Mouse (Mus musculus) layer of hippocampus, postnatal 25 days (tissue): Measurements from ENCODE around the gene Dpy19l2. TPM values are rescaled to one million over a fixed set of nuclear protein-coding genes. Genes with fewer than 3 reads are reported as not detected.
"Not testable (repeated sequence)": the region's sequence is repeated elsewhere in the genome, so short reads cannot be mapped to it uniquely, and the experiment has no call there.

ENCODE experiments used
- DNase-seq, 2 experiments: peaks; one replicate each; pipeline ENCODE4 v3.0.0; 2022; ENCODE audit warnings: mixed read lengths in 2 of 2, low spot score in 1 of 2; ENCODE audit errors: extremely low spot score in 1 of 2
- total RNA-seq, 2 experiments: library from RNA; stranded (reverse); gene quantifications; 2 replicates each; pipeline ENCODE4 v1.2.3; 2021

The Dpy19l2 gene
- total RNA-seq = under 1 TPM; 0.30 to 0.54 TPM

DNA sequence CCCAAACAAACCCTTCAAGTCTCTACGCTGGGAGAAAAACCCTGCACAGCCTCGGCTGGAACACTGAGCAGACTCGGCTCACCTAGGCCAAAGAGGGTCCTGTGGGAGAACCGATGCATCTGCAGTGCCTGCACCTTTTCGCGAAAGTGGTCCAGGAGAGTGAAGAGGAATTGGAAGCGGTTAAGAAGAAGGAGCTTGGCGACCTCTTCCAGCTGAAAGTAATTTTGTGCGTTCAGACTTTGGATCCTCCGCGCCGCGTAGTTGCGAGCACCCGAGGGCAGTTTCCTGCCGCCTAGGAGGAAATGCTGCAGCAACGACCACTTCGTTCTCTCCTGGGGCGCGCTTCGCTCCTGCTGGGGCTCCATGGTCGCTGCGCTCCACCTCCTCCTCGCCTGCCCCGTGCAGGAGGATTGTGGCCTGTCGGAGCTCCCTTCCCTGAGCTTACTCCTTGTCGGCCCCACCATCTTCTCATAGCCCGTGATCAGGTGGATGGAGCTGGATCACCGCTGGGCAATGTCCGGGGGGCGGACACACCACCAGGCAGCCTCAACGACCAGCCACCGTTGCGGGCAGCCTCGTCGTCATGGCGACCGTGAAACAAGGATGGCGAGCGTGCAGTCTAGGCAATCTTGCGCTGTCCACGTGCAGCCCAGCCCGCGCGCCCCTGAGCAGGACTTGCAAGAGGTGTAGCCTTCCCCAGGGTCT, at the start of gene Dpy19l2:
Gene Dpy19l2 (minus strand): TSS at position 594 of the 705 bp plus-strand sequence.
- DNase-seq = peak; percentile 12 to 35

GRCm38 (mm10) chr9:24744958-24745357, 48.9 kb upstream of the Dpy19l2 start:
- DNase-seq = no peak

DNA sequence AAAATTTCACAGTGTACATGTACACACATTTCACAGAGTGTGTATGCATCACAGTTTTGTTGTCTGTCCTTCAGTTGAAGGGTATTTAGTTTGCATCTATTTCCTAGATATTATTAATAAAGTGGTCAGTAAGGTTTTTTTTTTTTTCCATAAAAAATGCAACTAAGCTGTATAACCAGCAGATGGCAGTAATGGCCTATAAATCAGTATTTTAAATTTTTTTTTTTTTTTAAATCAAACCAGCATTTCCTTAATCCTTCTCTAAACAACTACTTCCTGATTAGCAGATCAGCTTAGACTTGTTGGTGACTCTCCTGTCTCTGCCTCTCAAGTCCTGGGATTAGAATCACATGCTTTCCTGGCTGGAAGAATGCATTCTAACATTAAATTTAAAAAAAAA, 5.2 kb upstream of the Dpy19l2 start:
- no peak for DNase-seq

DNA sequence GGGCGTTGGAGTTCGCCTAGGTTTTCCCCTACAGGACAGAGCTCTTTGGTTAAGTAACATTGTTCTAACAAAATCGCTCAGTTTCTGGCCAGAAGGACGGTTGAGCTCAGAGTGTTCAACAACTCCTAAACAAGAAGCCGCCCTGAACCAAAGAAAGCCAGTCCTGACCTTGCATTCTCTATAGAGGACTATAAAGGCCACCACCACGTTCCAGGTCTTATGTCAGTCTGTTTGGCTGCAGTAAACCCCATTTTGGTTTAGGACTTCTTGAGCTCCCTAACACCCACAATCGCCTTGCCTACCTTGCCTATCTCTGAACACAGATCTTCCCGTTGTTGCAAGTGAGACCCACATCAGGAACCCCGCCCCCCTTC, 299 bp upstream of the Dpy19l2 start:
- DNase-seq = no peak

DNA sequence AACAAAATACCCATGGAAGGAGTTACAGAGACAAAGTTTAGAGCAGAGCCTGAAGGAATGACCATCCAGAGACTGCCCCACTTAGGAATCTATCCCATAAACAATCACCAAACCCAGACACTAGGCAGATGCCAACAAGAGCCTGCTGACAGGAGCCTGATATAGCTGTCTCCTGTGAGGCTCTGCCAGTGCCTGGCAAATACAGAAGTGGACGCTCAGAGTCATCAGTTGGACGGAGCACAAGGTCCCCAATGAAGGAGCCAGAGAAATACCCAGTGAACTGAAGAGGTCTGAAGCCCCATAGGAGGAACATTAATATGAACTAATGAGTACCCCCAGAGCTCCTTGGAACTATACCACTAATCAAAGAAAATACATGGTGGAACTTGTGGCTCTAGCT, 58.8 kb downstream of the Dpy19l2 start:
- not testable (repeated sequence) for DNase-seq

GRCm38 (mm10) chr9:24624896-24625295, 71.2 kb downstream of the Dpy19l2 start, which contains the start of gene Cypt4:
Gene Cypt4 (plus strand): TSS chr9:24625196.
- no peak for DNase-seq

GRCm38 (mm10) chr9:24538159-24538558, 157.9 kb downstream of the Dpy19l2 start:
- DNase-seq = no peak

- peak; percentile 41 to 69 for DNase-seq
These were observed 179.4 kb downstream of the Dpy19l2 start for GRCm38 (mm10) chr9:24516575-24517139.

DNA sequence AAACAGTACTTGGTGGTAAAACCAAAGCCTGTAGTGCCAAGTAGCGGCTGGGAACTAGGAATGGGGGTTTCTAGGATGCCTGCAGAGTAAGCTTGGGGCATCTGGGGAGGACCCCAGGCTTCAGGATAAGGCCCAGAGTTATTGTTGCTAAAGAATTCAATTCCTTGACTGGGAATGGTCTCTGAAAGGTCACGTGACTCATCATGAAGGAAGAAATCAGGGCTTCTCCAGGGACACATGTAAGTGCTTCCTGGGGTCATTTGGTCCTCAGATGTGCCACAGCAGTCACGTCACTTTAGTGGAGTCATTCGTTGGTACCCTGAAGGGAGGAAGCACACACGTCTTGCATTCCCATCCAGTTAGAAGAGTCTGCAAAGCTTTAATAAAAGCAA, 182.0 kb downstream of the Dpy19l2 start:
- no peak for DNase-seq

- DNase-seq = no peak
These were observed 182.6 kb downstream of the Dpy19l2 start for GRCm38 (mm10) chr9:24513290-24514077.

DNA sequence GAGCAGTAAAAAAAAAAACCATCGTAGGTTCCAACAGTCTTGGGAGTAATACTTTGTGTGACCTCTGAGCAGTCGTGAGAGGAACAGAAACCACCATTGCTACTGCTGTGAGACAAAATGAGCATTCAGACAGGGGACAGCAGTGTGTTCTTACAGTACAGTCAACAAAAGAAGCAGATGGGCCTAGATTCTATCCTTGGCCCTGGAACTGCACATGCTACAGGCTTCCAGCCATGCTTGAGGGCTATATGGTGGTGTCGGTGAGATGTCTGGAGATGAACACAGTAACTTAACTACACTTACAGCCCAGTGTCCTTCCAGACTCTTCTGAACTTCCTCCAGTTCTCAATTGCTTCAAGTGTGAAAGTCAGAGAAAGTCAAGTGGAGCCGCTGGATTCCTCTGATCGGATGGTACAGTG, 184.0 kb downstream of the Dpy19l2 start:
- no peak for DNase-seq

DNA sequence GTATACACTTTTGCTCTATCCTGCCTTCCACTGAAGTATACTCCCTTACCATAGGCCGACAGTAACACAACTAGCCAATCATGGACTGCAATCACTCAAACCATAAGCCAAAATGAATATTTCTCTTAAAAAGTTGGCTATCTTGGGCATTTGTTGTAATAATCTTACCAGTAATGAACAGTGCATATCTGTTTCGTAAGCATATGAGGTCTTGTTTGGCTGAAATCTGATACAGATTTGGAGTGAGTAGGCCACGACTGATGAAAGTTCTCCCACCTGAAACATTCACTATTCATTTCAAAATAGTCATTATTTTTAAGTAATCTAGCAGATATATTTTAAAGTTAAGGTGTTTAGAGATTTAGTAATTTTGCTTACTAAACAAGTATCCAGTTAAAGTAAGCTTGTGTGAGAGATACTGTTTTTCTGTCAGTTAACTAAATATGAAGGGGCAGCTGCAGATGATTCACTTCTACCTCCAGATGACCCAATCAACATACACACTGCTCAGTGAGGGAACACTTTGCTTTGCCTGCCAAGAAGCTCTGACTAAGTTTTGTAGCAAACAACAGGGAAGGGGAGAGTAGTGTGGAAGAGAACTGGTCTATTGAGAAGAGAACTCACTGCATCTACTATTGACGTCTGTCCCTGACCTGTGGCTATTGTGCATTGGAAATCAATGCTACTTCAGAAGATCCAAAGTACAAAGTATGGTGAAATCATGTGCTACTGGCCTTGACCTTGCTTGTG, 184.5 kb downstream of the Dpy19l2 start:
- DNase-seq = no peak

DNA sequence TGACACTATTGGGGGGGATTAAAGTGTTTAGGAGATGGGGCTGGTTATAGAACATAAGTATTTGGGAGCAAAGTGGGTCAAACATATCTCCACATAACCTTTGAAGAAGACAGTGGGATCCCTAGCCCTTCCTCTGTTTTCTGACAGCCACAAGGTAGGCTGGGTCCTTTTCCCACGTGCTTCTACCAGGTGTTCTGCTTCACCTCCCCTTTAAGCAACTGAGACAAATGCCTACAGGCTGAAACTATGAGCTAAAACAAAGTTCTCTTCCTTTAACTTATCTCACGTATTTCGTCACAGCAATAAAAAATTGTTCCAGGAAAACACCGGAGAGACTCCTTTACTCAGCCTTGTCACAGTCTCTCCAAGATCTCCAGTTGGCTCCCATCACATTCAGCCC, 187.2 kb downstream of the Dpy19l2 start:
- no peak for DNase-seq

Other genes starting within 250 kb of the Dpy19l2 start
- gene Dpy19l1, start 193.2 kb downstream of the Dpy19l2 start, total RNA-seq = 10 to 100 TPM; 35.3 to 41.8 TPM
- gene Cypt4, start 71.1 kb downstream of the Dpy19l2 start, total RNA-seq = not detected
- not detected for gene Tbx20, start 78.0 kb upstream of the Dpy19l2 start, total RNA-seq